Mouse (Mus musculus): ENCODE measurements around the gene Pi4ka.

DNA sequence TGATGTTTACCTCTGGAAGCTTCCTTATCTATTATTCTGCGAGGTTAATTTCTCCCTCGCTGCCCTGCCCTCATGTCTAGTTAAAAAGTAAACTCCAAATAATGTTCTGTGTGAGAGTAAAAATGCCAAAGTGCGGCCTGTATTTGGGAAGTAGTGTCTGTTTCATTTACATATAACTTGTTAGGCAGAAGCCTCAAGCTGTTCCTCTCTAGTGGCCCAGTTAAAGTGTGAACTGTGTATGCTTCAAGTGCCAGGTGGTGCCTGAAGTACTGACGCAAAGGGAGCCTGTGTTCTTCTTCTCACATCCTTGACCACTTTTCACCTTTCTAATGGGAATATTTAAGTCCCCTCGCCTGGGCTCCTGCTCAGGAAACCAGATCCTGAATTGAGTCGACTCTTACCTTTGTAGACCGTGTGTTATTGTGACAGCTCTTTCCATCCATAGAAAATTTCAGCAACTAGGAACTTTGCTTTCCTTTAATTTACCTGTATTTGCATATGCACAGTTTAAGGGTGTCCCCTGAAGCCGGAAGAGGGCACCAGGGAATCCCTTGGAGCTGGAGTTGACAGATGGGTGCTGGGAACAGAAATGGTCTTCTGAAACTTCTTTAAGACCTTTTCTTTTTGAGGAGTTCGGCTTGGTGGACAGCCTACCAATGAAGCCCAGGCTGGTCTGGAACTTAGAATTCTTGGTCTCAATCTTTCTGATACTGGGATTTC is 558 bp upstream of the Pi4ka start:
- TF ChIP-seq POLR2A (IDR thresholded peaks at IDR 0.05; ENCODE audit: insufficient read depth, low read depth, low read length) (no peak), CTCF (IDR thresholded peaks at IDR 0.05) (no peak), EP300 (IDR thresholded peaks at IDR 0.05; ENCODE audit: insufficient read depth, low read depth, low read length) (no peak)

Measured in heart, adult 2 months (tissue).